Mouse (Mus musculus): ENCODE results near the gene Haus4. TPM values are rescaled to one million over a fixed set of nuclear protein-coding genes. Genes with fewer than 3 reads are reported as not detected.
A peak's percentile ranks its signal among the peaks of the same experiment; 100 is the strongest.

Gene Haus4
- total RNA-seq, 2 experiments from 2014 or later: 31.0 to 32.5 TPM

DNA sequence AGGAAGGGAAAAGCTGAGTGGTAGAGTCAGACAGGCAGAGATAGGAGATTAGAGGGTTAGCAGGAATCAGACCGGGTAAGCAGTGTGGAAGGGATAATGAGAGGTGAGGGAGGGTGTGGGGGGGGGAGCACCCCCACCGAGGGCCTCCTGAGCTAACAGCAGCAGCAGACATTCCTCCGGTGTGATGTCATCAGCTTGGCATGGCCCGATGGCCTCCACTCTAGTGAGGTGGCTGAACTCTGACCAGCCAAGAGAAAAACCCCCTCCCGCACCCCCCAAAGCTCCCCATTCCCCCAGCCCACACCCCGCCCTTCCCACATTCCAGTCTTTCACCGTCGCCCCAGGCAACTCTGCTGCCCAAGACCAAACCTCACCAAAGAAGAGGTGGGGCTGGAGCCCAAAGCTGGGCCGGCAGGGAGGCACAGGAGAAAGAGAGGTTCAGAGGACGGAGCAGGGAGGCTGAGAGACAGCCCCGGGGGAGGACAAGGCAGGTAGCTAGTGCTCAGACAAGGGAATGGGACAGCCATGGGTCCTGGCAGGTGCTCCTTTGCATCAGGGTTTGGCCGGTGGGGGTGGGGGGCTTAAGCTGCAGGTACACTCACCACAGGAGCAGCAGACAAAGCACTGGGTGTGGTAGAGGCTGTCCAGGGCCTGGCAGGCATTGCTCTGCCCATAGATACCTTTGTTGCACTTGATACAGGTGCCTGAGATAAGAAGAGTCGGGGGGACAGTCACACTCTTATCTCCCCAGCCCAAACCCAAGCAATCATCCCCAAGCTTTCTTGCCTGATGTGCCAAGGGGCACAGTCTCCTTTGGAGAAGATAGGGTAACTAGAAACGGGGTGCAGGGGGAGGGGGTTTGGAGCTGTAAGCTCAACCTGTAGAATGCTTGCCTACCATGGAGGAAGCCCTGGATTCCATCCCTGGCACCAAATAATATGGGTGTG is 18.6 kb upstream of the Haus4 start:
- peak; percentile 65 for DNase-seq

DNA sequence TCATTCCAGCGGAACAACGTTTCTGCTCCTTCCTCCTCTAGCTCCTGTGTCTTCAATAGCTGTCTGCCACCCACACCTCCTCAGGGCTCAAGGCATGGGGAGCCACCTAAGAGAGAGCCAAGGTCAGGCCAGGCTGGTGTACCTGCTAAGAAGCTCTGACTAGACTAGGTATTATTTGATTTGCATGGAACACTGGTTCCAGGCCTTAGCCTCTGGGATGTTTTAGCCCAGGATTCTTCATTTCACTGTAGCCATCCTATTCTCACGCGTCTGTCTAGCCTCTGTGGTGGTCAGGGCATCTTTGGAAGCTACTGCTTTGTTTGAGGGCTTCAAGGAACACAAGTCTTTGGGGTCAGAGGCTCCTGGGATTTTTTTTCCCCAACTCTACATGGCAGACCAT is 17.7 kb upstream of the Haus4 start:
- no peak for DNase-seq

DNA sequence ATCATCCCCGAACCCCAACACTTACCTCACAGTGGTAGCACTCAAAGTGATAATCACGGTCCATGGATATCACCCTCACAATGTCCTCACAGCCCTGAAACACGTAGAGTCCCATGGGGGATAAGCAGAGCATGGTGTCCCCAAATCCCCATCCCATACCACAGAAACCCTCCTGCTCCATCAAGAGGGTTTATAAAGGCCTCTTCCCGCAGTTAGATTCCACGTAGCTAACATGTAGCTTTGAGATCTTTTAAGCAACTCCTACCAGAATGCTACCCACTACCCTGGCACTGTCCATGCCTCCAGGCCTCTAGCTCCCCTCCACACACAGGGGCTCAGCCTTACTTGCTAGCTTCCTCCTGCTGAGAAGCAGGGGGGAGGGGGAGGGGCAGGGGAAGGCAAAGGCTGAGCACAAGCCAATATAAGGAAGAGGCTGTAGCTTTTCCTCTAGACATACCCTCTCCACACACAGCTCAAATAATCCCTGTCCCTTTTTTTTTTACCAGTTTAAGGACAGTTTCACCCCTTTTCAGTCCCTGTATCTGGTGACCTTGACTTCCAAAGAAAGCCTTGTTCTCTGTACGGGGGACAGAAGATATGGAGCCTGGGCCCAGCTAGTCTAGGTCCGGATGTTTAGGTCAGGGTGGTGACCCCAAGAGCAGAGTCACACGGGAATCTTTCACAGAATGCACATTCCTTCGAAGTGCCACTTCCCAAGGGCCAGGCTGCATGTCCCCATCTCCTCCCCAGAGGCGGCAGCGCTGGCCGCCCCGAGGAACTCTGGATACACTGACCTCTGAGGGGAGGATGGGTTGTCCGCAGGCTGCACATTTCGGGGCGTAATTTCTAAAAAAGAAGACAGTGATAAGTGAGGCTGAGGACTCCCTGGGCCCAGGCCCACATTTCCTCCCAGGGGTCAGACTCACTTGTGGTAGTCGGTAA is 15.3 kb upstream of the Haus4 start:
- peak; percentile 29 for DNase-seq

DNA sequence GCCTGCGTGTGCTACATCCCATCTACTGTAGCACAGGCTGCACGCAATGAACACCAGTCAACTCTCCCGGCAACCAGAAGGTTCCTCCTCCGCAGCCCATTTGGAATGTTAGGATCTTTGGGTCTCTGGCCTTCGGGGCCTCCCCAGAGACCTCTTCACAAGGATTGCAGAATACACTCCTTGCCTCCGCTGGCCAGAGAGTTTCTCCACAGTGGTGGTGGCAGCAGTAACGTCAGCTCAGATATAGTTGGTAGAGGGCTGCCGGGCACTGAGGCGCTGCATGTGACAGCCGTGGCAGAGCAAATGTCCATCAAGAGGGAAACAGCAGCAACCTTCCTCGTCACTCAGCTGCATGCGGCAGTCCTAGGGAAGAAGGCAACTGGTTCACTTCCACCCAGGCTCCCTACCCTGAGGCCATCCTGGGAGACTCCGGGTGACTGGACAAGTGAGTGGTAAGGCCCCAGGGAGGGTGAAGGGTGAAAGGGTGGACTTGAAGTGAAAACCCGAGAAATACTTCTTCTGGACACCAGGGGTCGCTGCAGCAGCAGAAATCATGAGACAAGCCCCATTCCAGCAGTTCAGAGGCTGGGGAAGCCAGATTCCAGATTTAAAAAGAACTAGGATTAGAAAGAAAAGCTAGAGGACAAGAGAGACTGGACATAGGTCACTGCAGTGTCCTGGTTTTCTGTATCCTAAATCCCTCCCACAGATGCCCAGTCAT is 14.4 kb upstream of the Haus4 start:
- peak; percentile 85 for DNase-seq

DNA sequence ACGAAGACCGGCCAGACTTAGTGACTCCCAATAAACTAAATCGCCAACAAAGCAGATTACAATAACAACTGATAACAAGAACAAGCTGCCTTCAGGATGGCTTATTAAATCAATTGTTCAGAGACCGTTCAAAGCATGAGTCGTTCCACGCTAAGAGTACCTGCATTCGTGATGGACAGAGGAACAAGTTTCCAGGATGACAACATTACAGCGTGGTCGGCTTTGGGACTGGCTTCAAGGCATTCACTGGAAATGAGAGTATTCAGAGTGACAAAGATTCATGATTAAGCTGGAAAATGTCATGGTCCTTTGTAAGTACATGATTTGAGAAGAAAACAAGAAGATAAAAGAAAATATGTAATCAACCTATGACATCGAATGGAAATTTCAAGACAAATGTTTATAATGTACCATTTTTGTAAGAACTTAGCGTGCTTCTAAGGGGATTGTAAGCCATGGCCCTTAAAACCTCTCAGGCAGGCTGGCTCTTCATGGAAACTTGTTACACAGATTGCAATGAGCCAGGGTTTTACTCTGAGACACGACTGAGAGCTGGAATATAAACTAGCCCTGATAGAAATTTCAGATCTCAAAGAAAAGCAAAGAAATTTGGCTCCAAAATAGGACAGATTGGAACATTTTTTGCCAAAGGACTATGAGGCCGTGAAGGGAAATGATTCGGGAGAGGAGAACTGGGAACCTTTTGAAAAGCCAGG is 6.3 kb upstream of the Haus4 start:
- DNase-seq: no peak

DNA sequence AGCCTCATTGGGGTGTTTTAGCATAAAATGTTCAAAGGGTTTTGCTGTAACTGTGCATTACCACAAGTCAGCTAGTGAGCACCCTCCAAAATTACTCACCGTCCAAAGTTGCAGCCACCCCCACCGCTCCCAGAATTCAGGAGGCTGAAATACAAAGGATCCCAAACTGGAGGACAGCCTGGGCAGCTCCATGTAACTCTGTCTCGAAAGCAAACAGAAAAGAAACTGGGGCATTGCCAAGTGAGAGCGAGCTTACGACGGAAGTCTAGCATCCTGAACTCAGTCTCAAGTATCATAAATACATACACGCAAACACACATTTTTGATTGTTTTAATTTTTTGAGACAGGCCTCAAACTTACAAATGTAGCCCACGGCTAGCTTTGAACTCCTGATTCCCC is 2.9 kb upstream of the Haus4 start:
- no peak for DNase-seq

DNA sequence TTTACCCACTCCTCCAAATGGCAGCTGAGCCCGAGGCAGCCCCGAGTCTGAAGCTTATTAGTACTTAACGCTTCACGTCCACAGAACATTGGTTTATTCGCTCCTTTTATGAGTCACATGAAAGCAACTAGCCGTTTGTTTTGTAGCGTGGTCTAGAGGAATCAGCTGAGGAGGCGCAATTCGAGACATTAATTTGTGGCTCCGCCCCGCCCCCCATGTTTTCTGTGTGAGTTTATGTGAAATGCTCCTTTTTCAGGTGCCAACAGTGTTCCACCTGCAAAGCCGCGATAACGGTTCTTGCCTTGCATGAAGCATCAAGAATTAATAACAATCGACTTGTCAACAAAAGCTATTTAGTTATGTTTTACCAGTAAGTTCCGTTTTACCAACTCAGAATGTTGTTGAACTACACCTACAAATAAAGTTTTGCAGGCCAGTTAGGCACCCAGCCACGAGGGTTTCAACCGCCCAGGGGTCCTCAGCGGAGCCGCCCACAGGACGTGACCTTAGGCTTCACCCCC is 902 bp downstream of the Haus4 start:
- peak; percentile 46 for DNase-seq

DNA sequence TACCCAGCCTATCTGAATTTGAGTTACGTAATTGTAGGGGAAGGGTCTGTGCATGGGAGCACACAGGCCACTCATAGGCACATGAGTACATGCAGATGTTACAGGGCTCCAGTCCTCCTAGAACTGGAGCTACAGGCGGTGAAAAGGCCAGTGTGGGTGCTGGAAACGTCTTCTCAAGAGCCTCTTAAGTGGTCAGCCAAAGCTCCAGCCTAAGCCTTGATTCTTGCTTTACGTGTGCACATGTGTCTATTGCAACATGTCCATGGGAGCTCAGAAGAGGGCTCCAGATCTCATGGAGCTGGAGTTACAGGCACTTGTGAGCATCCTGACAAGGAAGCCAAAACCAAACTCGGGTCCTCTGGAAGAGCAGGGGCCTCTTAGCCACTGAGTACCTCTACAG is 9.7 kb downstream of the Haus4 start:
- no peak for DNase-seq

DNA sequence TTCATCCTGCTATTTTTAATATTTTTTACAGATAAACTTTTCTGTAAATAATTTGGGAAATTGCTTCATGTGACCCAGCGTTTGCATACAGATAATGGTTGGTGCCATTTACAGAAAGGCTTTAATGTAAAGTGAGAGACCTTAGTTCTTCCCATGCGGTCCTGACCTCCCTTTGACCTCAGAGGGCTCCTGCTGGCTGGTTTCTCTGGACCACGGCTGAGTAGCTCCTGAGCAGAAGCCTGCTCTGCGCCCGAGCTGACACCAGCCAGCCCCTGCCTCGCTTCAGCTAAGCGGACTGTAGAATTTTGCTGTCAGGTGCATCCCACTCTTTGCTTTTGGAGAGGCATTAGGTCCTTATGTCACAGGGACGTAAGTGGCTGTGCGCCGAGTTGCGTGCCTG is 13.6 kb downstream of the Haus4 start:
- no peak for DNase-seq

DNA sequence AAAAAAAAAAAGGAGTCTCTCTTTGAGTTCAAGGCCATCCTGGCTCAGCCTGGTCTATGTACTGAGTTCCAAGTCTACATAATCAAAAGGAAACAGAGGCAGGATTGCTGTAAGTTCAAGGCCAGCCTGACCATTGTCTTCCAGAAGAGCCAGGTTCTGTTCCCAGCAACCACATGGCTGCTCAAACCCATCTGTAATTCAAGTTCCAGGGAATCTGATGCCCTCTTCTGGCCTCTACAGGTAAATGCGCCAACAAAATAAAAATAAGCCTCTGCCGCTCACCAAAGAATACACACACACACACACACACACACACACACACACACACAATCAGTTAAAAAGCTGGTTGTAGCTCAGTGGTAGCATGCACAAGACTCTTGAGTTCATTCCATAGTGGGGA is 15.8 kb downstream of the Haus4 start:
- no peak for DNase-seq

DNA sequence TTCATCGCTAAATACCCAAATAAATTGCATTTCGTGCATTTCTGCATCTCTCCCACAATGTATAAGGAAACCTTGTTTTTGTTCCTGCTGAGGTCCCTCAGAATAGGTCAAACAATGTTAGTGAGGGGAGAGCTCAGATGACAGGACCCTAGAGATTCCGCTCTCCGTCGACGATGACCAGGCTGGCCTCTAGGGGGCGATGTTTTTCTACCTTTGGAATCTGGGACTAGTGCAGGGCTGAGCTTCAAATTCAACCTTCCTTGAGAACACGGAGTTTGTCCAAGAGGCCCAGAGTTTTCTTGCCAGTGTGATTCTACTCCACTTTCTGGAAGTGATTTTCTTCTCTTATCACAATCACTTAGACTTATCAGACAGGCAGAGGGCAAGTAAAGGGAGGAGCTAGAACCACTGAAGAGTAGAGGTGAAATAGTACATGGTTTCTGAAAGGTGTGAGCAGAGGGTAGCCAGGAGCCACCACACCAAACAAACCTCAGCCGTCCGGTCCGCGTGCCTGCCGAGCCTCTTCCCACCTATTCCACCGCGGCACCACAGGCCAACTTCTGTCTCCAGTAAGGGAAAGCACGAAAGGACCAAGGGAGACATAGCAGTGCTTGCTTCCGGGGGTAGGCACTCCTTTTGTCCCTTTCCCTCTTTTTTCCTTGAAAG is 25.8 kb downstream of the Haus4 start:
- DNase-seq: peak; percentile 90

DNA sequence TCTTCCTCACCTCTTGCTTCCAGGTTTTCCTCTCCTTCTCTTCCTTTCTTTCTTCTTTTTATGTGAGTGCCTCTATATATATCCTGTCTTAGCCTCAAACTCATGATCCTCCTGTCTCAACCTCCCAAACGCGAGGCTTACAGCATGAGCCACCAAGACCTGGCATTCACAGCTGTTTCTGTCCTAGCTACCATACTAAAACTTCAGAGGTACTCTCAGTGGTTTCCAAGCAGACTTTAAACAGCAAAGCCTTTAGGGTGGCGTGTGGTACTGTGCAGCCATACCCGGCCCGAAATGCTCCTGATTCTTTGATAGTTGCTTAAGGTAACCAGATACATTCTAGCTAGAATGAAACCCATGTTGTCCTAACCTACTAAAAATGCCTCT is 26.4 kb downstream of the Haus4 start:
- DNase-seq: no peak

DNA sequence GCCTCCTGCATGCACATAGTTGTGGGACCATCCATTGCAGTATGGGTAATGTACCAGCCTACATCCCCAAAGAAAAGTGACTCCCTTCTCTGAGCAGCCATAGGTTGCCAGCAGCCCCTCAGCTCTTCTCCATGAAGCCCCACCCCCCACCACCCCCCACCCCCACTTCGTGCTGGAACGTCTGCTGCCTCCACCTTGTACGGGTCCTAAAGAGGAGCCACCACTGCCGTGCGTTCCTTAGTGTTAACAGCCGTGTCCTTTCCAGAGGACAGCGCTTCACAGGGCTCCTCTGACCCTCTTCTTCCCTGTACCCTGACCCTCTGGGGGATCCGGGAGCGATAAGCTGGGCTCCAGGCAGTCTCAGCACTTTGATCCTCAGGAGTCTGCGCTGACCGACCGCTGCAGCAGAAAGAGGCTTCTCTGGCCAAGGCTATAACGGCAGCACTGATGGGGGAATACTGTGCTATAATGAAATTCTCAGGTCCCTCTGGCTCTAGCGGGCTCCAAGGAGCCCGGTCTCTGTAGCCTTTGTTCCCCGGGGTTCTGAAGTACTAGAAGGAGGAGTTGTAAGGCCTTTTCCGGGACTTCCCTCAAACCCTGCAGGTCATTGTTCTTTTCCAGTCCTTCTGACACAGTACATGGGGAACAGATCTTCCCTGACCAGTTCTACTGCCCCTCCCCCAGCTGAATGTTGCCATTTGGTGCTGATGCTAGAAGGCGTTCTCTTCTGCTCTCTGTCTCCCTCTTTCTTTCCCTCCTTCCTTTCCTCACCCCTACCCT is 27.0 kb downstream of the Haus4 start:
- DNase-seq: peak; percentile 33

DNA sequence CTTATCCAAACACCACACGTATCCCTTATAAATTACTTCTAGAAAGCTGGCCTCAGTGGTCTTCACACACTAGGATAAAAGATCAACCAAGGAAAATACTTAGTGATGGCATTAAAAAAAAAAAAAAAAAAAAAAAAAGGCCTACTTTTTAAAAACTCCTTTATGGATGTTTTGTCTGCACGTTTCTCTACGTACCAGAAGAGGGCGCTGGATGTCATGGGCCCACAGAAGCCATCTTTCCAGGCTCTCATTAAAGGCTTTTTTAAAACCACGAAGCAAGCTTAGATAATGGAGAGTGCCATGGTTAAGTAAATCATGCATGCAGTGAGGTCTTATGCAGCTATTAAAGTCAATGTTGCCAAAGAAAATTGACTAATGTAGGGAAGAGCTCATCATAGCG is 30.8 kb downstream of the Haus4 start:
- no peak for DNase-seq

DNA sequence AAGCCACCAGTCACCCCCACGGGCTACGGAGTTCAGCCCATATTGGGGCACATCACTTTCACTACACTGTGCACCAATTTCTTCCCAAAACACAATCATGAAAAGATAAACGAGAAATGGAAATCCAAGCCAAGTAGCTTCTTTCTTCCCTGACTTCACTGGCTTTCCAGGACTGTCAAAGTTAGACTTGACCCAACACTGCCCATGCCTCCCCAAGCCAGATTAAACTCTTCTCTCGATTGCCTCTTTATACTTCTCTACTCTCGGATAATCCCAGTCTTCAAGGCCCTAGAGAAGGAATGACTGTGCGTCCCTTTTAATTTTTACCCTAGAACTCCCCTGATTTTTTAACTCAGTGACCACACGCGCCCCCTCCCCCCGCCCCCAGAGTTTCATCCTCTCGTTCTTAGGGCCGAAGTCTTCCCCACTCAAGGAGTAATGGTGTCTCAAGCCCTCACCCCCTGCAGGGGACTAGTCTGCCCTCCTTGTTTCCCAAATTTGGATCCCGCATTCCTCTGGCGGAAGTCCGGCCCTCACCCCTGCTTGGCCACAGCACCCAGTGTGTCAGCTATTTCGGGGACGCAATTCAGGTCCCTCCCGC is 37.6 kb downstream of the Haus4 start:
- DNase-seq: no peak

DNA sequence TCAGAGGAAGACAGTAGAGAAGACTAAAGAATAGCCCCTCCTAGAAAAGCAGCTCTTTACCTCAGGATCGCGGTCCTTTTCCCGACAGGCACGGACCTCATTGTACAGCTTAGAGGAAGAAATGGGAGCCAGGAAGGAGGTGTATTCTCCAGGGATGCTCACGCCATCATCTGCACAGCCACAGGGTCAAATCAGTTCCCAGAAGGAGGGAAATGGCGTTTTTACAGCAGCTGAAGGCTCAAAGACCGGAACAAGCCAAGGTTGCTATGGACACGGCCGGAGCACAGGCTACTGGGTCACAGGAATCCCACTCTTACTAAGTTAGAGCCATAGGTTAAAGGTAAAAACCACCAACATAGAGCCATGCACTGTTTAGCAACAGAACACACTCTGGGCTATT is 44.6 kb downstream of the Haus4 start:
- DNase-seq: no peak

DNA sequence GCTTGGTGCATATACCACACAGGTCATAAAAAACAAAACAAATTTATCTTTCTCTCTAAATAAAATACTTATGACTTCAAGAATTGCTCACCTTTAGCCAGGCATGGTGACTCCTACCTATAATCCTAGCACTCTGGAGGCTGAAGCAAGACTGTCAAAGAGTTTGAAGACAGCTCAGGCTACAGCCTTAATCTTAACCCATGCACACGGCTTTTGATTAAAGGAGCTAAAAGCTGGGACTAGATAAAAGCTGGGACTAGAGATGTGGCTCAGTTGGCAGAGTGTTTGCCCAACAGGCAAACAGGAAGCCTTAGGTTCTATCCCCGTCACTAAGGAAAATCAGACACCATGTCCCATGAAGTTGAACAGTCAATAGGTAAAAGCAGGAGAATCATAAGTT is 51.3 kb downstream of the Haus4 start:
- no peak for DNase-seq

DNA sequence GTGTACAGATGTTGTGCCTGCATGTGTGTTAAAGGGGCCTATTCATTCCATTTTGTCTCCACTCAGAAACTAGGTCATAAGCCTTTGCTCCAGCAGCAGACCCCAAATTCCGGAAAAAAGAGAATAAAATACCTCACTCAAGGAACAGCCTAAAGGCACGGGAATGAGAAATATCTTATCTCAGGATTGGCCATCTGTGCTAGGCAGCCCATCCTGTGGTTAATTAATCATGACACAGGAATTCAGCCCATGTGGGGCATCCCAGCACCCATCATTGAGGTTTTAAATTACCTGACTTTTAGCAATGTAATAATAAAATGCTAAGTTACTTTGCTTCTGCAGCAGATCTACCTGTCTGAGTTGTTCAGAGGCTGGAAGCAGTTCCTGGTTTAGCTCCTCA is 53.1 kb downstream of the Haus4 start:
- DNase-seq: no peak

DNA sequence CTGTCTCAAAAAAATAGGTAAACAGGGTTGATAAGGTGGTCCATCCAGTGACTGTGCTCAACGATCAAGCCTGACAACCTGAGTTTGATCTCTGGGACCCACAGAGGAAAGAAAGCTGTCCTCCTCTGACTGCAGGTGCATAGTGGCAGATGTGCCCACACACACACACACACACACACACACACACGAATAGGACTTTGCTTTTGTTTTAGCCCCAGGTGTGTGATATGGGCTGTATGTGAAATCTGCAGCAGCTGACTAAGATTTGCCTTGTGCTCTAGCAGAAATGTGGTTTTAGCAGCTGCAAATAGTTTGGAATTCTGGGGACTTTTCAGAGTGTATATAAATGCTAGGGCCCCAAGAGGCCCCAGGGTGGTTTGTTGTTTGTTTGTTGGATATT is 55.1 kb downstream of the Haus4 start:
- no peak for DNase-seq

DNA sequence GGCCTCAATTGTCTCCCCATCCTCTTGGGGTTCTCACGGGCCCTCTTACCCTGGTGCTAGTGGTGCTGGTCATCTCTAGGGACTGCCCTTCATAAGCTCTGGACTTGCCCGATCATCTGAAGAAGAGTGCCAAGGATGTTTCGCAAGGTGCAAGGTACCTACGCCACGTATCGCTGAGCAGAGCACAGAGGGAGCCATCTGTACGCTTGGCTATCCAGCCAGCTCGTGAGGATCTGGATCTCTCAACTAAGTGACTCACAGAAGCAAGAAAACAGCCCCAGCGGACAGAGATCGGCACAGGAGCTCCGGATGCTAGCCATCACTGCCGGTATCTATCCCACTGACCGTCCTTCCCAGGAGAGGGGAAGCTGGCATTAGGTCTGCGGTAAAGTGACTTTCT is 57.7 kb downstream of the Haus4 start:
- no peak for DNase-seq

All from adrenal gland, postnatal 10 days (tissue).